Mouse (Mus musculus) telencephalon, adult 2 months (tissue): Measurements from ENCODE around the gene Doc2a.
"Not testable (repeated sequence)": the region's sequence is repeated elsewhere in the genome, so short reads cannot be mapped to it uniquely, and the experiment has no call there.

Experiments
- DNase-seq: peaks from one replicate; pipeline ENCODE4 v3.0.0-alpha.2; 2011; ENCODE audit warnings: low read depth, low spot score

Doc2a gene

GRCm38 (mm10) chr7:126868003-126868402 is 20.8 kb downstream of the Doc2a start:
- DNase-seq: no peak

GRCm38 (mm10) chr7:126869780-126870519 is 22.7 kb downstream of the Doc2a start:
- no peak for DNase-seq

GRCm38 (mm10) chr7:126870520-126870891 is 23.3 kb downstream of the Doc2a start:
- no peak for DNase-seq

- no peak for DNase-seq
Observed at GRCm38 (mm10) chr7:126877239-126877638, 30.0 kb downstream of the Doc2a start.

DNA sequence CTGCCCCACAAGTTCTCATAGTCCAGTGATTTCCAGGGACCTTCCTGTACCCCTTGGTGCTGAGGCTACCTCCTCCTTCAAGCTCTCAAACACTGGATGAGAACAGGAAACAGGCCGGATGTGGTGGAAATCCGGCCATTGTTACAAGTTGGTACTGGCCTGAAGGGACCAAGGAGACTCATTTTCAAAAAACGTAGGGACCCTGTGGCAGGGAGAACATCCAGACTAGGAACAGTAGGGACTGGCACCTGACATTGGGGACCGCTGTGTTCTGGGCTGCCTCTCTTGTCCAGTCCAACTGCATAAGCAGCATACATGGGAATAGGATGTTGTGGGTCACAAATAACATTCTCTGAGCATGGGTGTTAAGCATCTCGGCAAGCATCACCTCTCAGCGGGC is 33.8 kb downstream of the Doc2a start:
- DNase-seq: no peak

GRCm38 (mm10) chr7:126883731-126884181 is 36.5 kb downstream of the Doc2a start:
- DNase-seq: no peak

DNA sequence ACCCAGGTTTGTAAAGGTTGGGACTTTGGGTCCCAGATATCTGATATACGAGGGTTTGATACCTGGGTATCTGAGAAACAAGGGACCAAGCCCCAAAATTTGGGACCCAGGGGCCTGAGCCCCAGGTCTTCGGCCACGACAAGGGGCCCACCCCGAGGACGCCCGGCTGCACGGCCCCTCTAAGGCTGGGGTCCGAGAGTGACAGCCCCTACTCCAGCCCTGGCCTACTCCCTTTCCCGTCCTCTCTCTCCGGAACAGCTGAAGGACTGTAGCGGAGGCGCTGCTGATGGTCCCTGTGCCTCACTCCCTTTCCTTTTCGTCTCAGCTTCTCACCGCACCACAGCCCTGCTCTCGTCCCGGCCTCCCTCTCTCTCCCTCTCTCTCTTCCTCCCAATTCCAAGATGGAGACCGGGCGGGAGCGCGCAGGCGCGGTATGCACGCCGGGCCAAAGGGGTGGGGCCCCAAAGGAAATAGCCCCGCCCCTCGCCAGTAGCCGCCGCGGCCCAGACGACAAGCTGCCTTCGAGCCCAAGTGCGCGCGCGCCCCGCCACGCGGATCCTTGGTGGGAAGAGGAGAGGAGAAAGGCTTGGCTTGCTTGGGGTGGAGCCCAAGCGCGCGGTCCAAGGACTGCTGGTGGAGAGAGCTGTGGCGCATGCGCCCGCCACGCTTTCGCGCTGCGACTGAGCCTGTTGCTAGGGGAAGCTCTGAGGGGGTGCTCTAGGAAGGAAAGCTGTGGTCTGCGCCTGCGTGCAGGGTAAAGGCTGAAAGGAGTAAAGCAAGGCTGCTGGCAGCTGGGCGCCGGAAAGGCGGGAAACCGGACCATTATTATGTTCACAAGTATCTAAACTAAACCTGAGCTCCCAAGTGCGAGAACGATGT is 37.3 kb downstream of the Doc2a start, which contains the start of gene Taok2:
Gene Taok2, minus strand, starts transcription at position 418 of the 879 bp plus-strand sequence.
- DNase-seq: peak; percentile 98

DNA sequence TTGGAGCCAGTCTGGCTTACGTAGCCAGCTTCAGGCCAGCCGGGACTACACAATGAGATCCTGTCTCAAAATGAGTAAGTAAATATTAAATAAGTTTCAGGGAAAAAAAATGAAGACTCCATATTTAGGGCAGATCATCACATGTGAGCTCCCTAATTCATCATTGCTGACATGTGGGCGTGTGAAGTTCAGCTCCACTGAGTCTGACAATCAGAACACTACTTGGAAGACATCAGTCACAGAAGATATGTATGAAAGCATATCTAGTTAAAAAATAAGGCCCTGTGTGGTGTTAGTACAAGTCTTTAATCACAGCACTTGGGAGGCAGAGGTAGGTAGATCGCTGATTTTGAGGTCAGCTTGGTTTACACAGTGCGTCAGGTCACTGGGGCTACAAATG is 40.1 kb downstream of the Doc2a start:
- no peak for DNase-seq

DNA sequence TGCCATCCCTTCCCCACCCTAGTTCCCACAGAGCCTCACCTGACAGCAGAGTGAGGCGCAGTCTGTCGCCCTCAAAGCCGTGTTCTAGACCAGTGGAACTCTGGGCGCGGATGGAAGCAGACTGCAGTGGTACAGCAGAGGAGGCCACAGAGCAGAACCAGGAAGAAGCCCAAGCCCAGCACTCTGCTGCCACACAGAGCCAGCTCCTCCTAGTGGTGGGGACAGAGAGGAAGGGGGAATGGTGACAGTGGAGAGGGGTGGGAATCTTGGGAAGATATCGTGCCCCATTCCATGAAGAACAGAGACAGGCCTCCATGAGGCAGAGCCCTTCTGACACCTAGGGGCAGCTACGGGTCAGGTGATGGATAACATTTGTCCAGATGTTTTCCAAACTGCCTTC is 41.6 kb downstream of the Doc2a start:
- no peak for DNase-seq

DNA sequence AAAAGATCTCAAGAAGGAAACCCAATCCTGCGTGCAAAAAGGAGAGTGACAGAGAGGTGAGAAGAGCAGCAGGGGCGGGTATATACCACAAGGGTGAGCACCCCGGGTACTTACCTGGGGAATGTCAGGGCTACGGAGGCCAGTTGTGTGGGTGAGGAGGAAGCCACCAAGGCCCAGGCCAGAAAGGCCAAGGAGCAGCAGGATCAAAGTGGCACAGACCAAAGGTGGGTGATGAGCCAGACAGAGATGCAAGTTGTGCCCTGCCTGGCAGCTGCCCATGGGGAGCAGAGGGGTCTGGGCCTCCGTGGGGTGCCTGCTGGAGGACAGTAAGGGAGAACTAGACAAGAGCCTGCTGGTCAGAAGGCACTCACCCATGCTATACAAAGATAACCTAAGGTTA is 49.7 kb downstream of the Doc2a start:
- no peak for DNase-seq

GRCm38 (mm10) chr7:126897390-126898101 is 50.3 kb downstream of the Doc2a start:
- peak; percentile 38 for DNase-seq

- peak; percentile 79 for DNase-seq
Observed at GRCm38 (mm10) chr7:126898102-126898990, 51.1 kb downstream of the Doc2a start.

DNA sequence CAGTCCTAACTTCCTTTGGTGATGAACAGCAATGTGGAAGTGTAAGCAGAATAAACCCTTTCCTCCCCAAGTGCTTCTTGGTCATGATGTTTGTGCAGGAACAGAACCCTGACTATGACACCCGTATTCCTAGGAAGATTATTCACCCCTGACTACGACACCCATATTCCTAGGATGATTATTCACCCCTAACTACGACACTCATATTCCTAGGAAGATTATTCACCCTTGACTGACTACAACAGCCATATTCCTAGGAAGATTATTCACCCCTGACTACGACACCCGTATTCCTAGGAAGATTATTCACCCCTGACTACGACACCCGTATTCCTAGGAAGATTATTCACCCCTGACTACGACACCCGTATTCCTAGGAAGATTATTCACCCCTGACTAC is 52.6 kb downstream of the Doc2a start:
- not testable (repeated sequence) for DNase-seq
